Mouse (Mus musculus) embryonic fibroblast, embryonic 13.5 days (primary cell): ENCODE data around the gene Zfp574.

ENCODE experiments used
- CTCF ChIP-seq: IDR thresholded peaks from 2 replicates; pipeline ENCODE4 v1.5.1; 2011; ENCODE audit warnings: mild to moderate bottlenecking, control low read depth, low read length, moderate library complexity, borderline replicate concordance; ENCODE audit not compliant: insufficient read depth
- POLR2A ChIP-seq: IDR thresholded peaks from 2 replicates; pipeline ENCODE4 v1.6.1; 2011; ENCODE audit warnings: low read depth, mild to moderate bottlenecking, control low read depth, low read length, moderate library complexity

DNA sequence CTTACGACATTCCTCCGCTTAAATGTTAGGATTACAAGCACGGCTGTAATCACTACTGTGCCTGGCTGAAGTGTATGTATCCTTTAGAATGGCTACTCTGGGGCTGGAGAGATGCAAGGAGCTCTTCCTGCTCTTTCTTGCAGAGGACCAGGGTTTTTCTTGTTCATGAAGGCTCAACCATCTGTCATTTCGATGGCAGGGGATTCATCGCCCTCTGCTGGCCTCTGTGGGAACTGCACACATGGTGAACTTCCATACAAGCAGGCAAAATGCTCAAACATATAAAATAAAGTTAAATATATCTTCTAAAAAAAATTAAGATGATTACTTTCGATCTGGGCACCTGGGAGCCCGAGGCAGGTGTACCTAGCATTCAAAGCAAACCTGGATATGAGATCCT, 36.5 kb upstream of the Zfp574 start:
- TF ChIP-seq CTCF (peak; percentile 75; the same call in 1 of the 2 replicates), POLR2A (no peak)
